Mouse (Mus musculus) midbrain, embryonic 12.5 days (tissue): ENCODE data around the gene Nrros. TPM values are rescaled to one million over a fixed set of nuclear protein-coding genes. Genes with fewer than 3 reads are reported as not detected.

Experiments
- ATAC-seq: fragments of 200-750 bp; cut with Nextera tagmentation; 2 replicates; pipeline ENCODE4 v1.8.0; 2017; ENCODE audit warnings: low read depth, moderate TSS enrichment, moderate library complexity; ENCODE audit not compliant: low FRiP score
- H3K27ac ChIP-seq: fragments of 300-500 bp; sonication (generic); replicated peaks from 2 replicates; pipeline ENCODE4 v1.5.1; 2016; ENCODE audit warnings: mild to moderate bottlenecking
- H3K27me3 ChIP-seq: fragments of 300-500 bp; sonication (generic); 2 replicates; pipeline ENCODE4 v1.6.1; 2016; ENCODE audit warnings: mild to moderate bottlenecking
- H3K36me3 ChIP-seq: fragments of 300-500 bp; sonication (generic); 2 replicates; pipeline ENCODE4 v1.6.1; 2016
- H3K4me1 ChIP-seq: fragments of 300-500 bp; sonication (generic); 2 replicates; pipeline ENCODE4 v1.6.1; 2016
- H3K4me2 ChIP-seq: fragments of 300-500 bp; sonication (generic); replicated peaks from 2 replicates; pipeline ENCODE4 v1.6.1; 2016; ENCODE audit warnings: mild to moderate bottlenecking, moderate library complexity
- H3K4me3 ChIP-seq: fragments of 300-500 bp; sonication (generic); 2 replicates; pipeline ENCODE4 v1.5.1; 2016; ENCODE audit warnings: mild to moderate bottlenecking
- H3K9ac ChIP-seq: fragments of 300-500 bp; sonication (generic); replicated peaks from 2 replicates; pipeline ENCODE4 v1.6.1; 2016; ENCODE audit warnings: mild to moderate bottlenecking, moderate library complexity
- H3K9me3 ChIP-seq: fragments of 300-500 bp; sonication (generic); 2 replicates; pipeline ENCODE4 v1.6.1; 2016; ENCODE audit warnings: mild to moderate bottlenecking
- WGBS: fragments of 180-500 bp; shearing (Covaris S2); methylation state at CpG from one replicate; pipeline ENCODE4 v1.1.7; 2016; 5-methylcytosine and 5-hydroxymethylcytosine counted together
- polyA plus RNA-seq: library from polyadenylated mRNA; unstranded; fragments of >200 nt; fragmentation: Nextera tagmentation; extraction: Ambion mirVana; gene quantifications from 2 replicates; pipeline ENCODE4 v1.2.1, GENCODE M21; 2016

Nrros gene
- polyA plus RNA-seq, 1 experiment from 2014 or later, result 9.9 TPM

DNA sequence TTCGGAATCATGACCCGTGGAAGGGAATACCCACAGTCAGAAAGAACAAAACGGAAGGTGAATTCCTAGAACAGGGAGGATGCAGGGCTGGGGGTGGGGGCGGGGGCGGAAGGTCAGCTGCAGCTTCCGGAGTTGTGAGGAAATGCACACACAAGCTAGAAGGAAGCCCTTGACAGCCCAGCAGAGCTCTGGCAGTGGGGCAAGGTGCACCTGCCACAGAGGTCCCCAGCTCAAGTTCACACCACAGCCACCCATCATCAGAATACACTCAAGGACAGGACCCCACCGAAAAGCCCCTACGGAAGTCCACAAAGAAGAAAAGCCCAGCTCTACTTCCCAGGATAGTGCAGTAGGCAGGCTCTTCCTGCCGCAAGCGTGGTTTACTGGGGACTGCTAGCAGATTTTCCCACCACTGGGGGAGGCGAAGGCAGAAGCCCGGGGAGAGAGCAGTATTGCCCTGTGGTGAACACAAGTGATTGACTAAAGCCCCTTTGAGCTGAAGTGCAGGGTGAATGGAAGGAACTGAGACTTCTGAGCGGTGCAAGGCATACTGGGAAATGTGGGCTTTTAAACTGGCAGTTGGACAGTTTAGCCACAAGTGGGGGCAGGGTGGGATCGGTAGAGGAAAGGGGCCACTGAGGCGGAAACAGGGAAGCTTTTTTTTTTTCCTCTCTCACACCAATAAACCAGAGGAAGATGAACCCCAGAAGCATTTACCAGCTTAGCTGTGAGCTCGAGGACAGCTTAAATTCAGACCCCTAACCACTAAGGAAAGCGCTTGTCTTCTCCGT, 11.7 kb upstream of the Nrros start:
- Histone ChIP-seq H3K27ac (no peak overlapping the region), H3K4me3 (no peak overlapping the region), H3K9ac (no peak overlapping the region), H3K9me3 (no peaks in the 10 kb centered on the region), H3K27me3 (no peaks in the 10 kb centered on the region), H3K36me3 (no peaks in the 10 kb centered on the region), H3K4me2 (no peak overlapping the region; the same call in 1 of the 2 replicates), H3K4me1 (peaks cover 5% of the 10 kb centered on the region; the same call in 1 of the 2 replicates)
- no peak for ATAC-seq
- WGBS, result 56% methylated on average over 18 of the region's 18 CpGs

DNA sequence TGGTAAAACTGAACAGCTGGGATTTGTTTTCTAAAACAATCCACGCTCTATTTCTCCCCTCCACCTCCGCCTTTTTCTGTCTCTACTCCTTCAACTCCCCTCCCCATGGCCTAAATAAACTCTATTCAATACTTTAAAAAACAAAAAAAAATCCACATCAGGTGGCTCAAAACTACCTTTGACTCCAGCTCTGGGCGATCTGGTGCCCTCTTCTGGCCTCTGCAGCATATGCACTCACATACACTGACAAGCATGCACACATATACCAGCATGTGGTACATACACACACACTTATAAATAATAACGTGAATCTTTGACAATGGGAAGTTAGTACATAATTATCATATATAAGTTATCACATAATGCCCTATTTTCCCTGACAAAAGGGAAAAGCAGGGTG, 9.6 kb upstream of the Nrros start:
- Histone ChIP-seq H3K27ac (no peak overlapping the region), H3K4me2 (no peak overlapping the region), H3K36me3 (no peaks in the 10 kb centered on the region), H3K4me3 (no peak overlapping the region), H3K9ac (no peak overlapping the region), H3K4me1 (peaks cover 5% of the 10 kb centered on the region; the same call in 1 of the 2 replicates), H3K9me3 (no peaks in the 10 kb centered on the region), H3K27me3 (no peaks in the 10 kb centered on the region)
- WGBS, result 90% methylated on average over 4 of the region's 4 CpGs
- ATAC-seq, result no peak

DNA sequence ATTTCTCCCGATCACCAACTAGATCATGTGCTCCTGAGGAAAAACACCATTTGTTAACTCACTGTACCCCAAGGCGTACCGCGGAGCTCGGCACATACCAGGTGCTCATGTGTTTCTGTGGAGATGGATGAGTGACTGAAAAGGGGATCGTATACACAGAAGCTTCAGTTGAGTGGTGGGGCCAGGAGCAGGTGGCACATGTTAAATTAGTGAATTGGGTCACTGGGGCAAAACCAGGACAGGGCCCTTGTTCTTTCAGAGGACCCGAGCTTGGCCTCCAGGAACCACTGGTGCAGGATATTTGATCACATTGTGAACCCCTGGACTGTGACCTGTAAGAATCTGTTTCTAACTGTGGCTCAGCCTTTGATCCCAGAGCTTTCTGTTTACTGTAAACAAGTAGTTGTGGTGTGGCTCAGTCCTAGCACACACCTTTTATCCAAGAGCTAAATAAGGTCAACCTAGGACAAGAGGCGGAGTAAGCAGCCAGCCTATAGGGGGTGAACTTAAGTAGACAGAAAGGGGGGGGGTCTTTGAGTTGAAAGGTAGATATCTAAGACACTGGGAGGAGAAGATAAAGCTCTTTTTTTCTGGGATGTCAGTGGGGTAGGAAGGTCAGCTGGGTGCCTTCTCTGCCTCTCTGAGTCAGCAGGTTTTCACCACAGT, 9.1 kb upstream of the Nrros start:
- 83% methylated on average over 8 of the region's 8 CpGs for WGBS
- Histone ChIP-seq H3K9me3 (no peaks in the 10 kb centered on the region), H3K27me3 (no peaks in the 10 kb centered on the region), H3K27ac (no peak overlapping the region), H3K36me3 (no peaks in the 10 kb centered on the region), H3K4me1 (peaks cover 5% of the 10 kb centered on the region; the same call in 1 of the 2 replicates), H3K4me3 (no peak overlapping the region), H3K9ac (no peak overlapping the region), H3K4me2 (no peak overlapping the region)
- no peak for ATAC-seq

DNA sequence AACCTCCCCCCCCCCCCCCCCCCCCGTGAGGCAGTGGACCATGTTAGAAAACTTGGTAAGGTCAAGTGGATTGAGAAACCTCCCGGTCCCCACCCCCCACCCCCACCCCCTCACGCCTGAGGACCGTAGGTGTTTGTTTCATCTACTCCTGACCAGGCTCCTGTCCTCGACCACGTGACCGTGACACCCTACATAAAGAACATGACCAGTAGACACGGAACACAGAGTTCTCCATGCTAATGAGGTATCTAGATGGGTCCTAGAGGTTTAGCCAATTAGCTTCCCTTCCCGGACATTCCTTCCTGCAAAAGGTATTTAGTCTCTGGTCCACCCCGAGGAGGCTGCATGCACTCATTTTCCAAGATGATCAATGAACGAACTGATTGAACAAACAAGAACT, 8.0 kb upstream of the Nrros start:
- WGBS, result 66% methylated on average over 11 of the region's 11 CpGs
- no peaks in the 10 kb centered on the region for H3K27me3 ChIP-seq
- no peak overlapping the region for H3K4me2 ChIP-seq
- H3K9me3 ChIP-seq, result no peaks in the 10 kb centered on the region
- H3K27ac ChIP-seq, result no peak overlapping the region
- H3K4me3 ChIP-seq, result no peak overlapping the region
- no peaks in the 10 kb centered on the region for H3K36me3 ChIP-seq
- ATAC-seq, result no peak
- H3K9ac ChIP-seq, result no peak overlapping the region
- peaks cover 5% of the 10 kb centered on the region; the same call in 1 of the 2 replicates for H3K4me1 ChIP-seq

DNA sequence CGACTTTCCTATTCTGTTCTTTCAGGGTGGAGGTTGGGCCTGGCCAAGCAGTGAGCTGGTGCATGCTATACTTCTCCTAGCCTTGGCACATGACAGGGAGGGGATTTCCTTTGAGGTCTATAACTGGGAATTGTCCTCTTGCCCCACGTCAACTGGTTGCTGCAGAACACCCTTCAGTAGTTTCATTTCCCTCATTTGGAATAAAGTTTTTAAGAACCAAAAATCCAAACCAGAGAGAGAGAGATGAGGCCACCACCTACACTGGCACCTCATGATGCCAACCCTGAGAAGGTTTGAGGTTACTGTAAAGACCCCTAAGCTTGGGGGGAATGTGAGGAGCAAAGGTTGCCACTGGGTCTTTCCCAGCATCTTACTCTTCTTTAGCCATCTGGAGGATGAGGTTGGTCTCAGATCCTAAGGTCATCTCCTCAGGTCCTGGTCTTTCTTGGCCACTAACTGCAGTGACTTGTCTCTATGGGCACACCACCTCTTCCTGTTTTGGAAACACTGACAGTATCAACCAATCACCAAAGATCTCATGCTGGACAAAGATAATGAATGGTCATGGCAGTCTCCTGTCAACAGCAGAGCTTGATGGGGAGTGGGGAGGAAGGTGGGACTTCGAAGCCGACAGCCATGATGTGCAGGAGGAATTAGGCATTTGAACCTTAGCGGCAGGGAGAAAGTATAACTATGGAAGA, 5.8 kb upstream of the Nrros start:
- Histone ChIP-seq H3K27me3 (peaks cover under 1% of the 10 kb centered on the region; the same call in 1 of the 2 replicates), H3K9ac (no peak overlapping the region), H3K4me3 (no peak overlapping the region), H3K36me3 (no peaks in the 10 kb centered on the region), H3K9me3 (no peaks in the 10 kb centered on the region), H3K4me1 (no peaks in the 10 kb centered on the region), H3K4me2 (no peak overlapping the region), H3K27ac (no peak overlapping the region)
- 86% methylated on average over 5 of the region's 5 CpGs for WGBS
- ATAC-seq, result no peak

DNA sequence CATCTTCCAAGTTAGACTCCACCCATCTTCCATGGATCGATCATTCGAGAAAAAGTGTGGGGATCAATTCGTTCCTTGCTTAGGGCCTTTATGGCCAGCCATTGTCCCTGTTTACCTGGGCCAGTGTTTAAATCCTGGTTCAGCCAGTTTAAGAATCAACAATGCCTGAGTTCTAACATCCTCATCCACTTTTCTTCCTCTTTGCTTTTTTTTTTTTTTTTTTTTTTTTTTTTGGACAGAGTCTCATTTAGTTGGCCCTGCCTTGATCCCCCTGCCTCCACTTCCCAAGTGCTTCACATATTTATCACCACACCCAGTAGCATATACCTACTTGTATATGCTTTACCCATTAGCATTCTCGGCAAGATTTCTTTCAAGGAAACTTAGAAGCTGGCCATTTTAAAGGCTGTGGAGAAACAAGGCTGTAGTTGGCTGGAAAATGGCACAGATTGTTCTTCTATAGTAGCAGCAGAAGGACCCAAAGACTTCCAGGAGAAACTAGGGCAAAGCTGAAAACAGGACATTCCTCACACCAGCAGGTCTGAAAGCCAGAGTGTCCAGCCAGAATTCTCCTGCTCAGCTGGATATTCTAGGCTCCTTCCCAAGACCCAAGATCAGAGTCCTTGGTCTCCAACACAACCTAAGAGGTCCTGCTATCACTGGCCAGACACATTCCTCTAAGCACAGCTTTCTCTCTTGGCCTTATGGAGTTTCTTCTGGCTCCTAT, 2.6 kb upstream of the Nrros start:
- H3K9me3 ChIP-seq, result no peaks in the 10 kb centered on the region
- H3K4me1 ChIP-seq, result peaks cover 7% of the 10 kb centered on the region
- H3K36me3 ChIP-seq, result no peaks in the 10 kb centered on the region
- 96% methylated on average over 4 of the region's 4 CpGs for WGBS
- H3K9ac ChIP-seq, result no peak overlapping the region
- H3K4me3 ChIP-seq, result no peak overlapping the region
- H3K27me3 ChIP-seq, result peaks cover 24% of the 10 kb centered on the region
- no peak overlapping the region for H3K4me2 ChIP-seq
- no peak overlapping the region for H3K27ac ChIP-seq
- no peak for ATAC-seq

DNA sequence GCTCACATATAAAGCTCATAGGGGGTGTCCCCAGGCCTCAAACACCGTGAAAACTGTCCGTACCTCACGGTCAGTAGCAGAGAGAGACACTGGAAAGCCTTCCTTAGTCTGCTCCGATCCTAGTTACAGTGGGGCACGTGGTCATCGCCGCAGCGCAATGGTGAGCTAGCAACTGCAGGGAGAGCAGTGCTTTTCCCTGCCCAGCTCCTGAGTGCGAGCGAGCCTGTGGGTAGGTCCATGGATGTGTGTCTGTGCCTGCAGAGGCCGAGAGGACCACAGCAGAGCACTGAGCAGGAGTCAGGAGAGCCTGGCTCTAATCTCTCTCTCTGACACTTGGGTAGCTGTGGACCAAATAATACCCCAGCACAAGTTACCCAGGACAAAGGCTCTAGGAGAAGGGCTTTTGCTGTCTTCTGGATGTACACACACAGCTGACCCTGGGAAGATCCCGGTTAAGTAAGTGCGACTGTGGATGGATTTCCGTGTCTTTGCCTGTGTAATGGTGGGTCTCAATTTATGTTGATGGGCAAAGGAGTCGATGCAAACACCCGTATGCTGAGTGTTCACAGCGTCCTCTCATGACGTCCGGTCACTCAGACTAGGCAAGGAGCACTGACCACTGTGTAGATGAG, 882 bp downstream of the Nrros start:
- H3K9ac ChIP-seq, result no peak overlapping the region
- H3K36me3 ChIP-seq, result no peaks in the 10 kb centered on the region
- WGBS, result 76% methylated on average over 19 of the region's 19 CpGs
- H3K4me2 ChIP-seq, result peak overlapping the region; percentile 58
- no peak for ATAC-seq
- peaks cover 24% of the 10 kb centered on the region for H3K27me3 ChIP-seq
- H3K27ac ChIP-seq, result no peak overlapping the region
- H3K9me3 ChIP-seq, result no peaks in the 10 kb centered on the region
- peaks cover 7% of the 10 kb centered on the region for H3K4me1 ChIP-seq
- H3K4me3 ChIP-seq, result no peak overlapping the region

DNA sequence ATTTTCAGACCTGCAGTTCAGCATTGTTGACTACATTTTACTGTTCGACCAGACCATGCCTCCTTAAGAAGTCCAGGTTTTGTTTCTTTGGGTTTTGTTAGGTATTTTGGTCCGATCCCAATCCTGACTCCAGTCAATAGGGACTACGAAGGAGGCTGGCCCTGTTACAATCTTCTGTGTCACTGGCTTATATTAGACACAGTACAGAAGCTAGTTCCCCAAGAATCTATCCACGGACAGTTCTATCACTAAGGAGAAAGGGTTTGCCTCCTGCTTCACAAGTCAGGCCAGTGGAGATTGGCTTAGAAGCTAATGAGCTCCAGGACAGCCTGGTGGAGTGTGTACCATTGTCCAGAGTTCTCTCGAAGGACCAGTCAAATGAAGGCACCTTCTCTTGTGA, 1.5 kb downstream of the Nrros start:
- H3K4me3 ChIP-seq, result no peak overlapping the region
- 81% methylated on average over 5 of the region's 5 CpGs for WGBS

DNA sequence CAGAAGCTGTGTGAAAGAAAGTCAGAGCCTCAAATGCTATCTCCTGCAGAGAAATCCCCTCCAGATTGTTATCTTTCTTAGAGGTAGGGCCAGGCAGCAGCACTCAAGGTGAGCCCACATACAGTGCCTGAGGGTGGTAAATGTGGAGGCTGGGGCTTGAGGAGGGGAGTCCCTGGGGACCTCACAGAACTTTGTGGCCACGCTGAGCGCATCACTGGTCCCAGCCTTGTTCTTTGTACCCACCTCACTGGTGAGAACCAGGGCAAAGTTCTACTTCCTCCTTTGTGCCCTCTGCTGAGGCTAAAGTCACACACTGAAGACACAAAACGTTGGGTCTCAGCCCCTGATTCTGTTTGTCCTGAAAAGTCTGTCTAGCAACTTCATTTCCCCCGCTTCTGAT, 2.0 kb downstream of the Nrros start:
- 77% methylated on average over 4 of the region's 4 CpGs for WGBS
- Histone ChIP-seq H3K9ac (no peak overlapping the region), H3K36me3 (no peaks in the 10 kb centered on the region), H3K27ac (no peak overlapping the region), H3K4me3 (no peak overlapping the region), H3K27me3 (peaks cover 24% of the 10 kb centered on the region), H3K4me1 (peaks cover 7% of the 10 kb centered on the region), H3K9me3 (no peaks in the 10 kb centered on the region), H3K4me2 (no peak overlapping the region)
- no peak for ATAC-seq

More for the DNA sequence above, 1.5 kb downstream of the Nrros start:
- H3K4me2 ChIP-seq, result no peak overlapping the region
- no peak overlapping the region for H3K27ac ChIP-seq
- peaks cover 24% of the 10 kb centered on the region for H3K27me3 ChIP-seq
- no peaks in the 10 kb centered on the region for H3K9me3 ChIP-seq
- H3K9ac ChIP-seq, result no peak overlapping the region
- H3K4me1 ChIP-seq, result peaks cover 7% of the 10 kb centered on the region
- H3K36me3 ChIP-seq, result no peaks in the 10 kb centered on the region
- no peak for ATAC-seq

DNA sequence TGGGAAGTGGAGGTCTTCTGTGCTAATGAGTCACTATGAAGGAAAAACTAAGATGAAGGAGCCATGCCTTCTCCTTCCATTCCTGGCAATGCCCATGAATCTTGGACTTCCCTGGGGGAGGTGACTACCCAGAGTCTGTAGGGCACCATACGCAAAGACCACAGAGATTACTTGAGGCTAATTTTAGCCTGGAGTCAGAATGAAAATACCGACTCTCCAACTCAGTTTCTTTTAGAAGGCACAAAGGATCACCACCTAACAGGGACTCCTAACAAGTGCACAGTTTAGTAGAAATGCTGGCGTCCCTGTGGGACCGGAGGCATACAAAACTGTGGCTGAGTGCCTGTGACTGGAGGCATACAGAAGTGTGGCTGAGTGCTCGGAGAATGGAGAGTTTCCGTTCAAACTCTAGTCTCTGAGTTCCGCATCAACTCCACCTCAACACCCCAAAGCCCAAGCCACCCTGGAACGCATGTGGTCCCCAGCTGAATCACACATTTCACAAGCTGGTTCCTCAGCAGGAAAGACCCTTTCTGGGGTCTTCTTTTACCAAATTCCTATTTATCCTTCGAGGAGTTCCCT, 4.6 kb downstream of the Nrros start:
- Histone ChIP-seq H3K4me3 (no peak overlapping the region), H3K4me2 (no peak overlapping the region), H3K4me1 (peaks cover 7% of the 10 kb centered on the region), H3K27me3 (peaks cover 19% of the 10 kb centered on the region), H3K36me3 (no peaks in the 10 kb centered on the region), H3K27ac (no peak overlapping the region), H3K9me3 (no peaks in the 10 kb centered on the region), H3K9ac (no peak overlapping the region)
- WGBS, result 90% methylated on average over 9 of the region's 9 CpGs
- no peak for ATAC-seq

DNA sequence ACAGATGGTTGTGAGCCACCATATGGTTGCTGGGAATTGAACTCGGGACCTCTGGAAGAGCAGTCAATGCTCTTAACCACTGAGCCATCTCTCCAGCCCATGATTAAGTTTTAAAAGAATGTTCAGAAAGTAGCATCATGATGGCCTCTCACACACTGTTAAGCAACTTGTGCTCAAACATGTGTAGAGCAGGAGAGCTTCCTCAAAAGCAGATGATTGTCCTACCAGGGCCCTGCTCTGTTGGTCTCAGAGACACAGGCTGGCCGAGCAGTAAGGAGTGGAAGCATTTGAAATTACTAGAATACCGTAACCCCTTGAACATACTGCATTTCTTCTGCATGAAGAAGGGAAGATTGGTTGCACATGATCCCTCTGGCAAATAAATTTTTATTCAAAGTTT, 6.4 kb downstream of the Nrros start:
- no peaks in the 10 kb centered on the region for H3K4me1 ChIP-seq
- H3K4me2 ChIP-seq, result no peak overlapping the region
- no peaks in the 10 kb centered on the region for H3K36me3 ChIP-seq
- no peak for ATAC-seq
- no peaks in the 10 kb centered on the region for H3K9me3 ChIP-seq
- H3K27me3 ChIP-seq, result peaks cover 2% of the 10 kb centered on the region; the same call in 1 of the 2 replicates
- H3K4me3 ChIP-seq, result no peak overlapping the region
- WGBS, result 89% methylated on average over 3 of the region's 3 CpGs
- no peak overlapping the region for H3K9ac ChIP-seq
- H3K27ac ChIP-seq, result no peak overlapping the region
